Mouse (Mus musculus): ENCODE data around the gene Gm9837.
A peak's percentile ranks its signal among the peaks of the same experiment; 100 is the strongest.

Gene Gm9837

DNA sequence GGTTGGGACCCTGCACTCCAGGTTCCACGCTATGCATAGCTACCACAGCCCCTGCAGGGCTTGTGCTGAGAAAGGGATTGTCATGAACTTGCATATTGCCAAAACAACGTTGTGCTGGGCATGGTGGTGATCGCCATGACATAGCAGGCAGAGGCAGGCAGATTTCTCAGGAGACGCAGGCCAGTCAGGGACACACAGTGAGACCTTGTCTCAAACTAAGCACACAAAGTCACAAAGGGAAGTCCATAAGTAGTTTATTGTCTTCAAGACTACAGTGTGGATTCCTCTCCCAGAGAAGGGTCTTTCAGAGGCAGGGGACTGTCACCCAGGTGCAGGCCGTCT is 41.6 kb downstream of the Gm9837 start:
- TF ChIP-seq GATA4 (IDR thresholded peaks at IDR 0.05; ENCODE audit: insufficient replicate concordance, low read length), result no peak

DNA sequence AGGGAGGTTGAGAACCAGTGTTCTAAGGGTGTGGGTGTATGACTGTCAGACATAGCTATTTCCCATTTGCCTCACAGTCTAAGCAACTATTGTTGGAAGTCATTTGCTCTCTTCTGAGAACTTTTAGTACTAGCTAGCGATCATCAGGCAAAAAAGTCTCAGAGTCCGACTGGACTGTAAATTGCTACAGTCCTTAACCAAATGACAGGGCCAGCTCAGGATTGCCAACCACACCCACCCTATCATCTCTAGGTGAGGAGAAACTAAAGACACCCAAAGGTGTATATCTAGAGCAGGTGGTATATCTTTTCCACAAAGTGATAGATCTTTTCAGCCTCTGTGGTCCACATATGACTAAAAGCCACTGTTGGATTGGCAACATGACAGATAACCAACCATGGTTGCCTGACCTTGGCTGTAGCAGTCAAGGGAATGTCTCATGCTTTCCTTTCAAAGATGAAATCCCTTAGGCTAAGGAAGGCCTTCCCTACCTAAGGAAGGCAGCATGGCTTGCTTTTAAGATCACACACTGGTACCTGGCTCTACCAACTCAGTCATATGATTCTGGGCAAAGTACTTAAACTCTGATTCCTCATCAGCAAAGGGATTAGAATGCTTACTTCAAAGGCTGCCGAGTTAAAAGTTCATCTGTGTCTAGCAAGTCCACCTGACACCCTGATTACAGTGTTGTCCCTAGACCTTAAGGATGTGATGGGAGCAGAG is 42.1 kb downstream of the Gm9837 start:
- no peak for TF ChIP-seq GATA4 (IDR thresholded peaks at IDR 0.05; ENCODE audit: insufficient replicate concordance, low read length)

DNA sequence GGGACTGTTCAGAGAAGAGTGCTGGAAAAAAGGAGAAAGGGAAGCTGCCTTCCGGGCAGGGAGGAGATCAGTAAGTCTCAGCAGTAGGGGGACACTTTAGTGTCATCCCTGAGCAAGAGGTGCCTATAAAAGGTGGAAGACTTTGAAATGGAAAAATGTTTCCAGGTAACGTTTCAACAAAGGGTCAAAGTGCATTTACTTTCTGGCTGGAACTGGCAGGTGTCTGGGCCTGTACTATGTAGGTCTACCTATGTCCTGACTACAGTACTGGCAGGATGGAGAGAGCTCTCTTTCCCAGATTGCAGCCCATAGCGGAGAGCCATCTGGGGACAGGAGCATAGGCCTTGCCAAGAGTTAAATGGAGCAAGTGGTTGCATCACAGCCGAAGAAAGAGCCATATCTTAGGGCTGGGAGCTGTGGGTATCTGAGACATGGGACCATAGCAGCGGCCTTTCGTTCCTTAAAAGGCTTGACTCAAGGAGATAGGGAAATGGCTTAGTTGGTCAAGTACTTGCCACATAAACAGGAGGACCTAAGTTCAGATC is 44.5 kb downstream of the Gm9837 start:
- TF ChIP-seq GATA4 (IDR thresholded peaks at IDR 0.05; ENCODE audit: insufficient replicate concordance, low read length), result no peak

DNA sequence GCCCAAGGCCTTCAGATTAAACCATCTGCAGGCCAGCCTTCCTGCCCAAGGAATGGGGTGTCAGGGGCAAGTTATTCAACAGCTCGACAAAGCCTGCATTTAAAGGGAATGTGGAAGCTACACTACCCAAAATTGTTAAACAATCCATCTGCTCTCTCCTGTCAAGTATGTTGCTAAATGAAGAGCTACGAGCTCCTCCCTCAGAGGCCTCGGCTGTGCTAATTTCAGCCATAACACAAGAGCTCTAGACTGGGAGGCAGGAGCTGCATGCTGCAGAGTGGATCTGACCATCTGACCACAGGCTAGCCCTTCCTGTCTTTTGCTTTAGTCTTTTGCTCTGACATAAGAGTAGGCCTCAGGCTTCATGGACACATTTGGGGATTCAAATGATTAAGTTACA is 45.0 kb downstream of the Gm9837 start:
- no peak for TF ChIP-seq GATA4 (IDR thresholded peaks at IDR 0.05; ENCODE audit: insufficient replicate concordance, low read length)

DNA sequence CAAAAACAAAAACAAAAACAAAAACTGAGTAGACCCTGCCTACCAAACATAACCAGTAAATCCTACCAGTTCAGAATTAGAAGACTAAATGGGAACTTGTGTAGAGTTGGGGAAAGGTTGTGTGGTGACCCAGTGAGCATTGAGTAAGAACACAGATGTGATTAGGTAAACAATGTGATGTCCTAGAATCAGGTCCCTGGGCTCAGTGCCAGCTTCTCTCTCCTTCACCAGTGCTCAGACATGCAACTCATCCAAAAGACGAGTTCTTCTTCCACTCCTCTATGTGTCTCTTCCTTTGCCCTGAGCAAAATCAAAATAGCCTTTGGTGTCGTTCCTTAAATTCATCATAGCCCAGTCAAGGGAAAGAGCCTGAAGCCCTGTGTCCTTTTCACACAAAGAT is 45.5 kb downstream of the Gm9837 start:
- no peak for TF ChIP-seq GATA4 (IDR thresholded peaks at IDR 0.05; ENCODE audit: insufficient replicate concordance, low read length)

DNA sequence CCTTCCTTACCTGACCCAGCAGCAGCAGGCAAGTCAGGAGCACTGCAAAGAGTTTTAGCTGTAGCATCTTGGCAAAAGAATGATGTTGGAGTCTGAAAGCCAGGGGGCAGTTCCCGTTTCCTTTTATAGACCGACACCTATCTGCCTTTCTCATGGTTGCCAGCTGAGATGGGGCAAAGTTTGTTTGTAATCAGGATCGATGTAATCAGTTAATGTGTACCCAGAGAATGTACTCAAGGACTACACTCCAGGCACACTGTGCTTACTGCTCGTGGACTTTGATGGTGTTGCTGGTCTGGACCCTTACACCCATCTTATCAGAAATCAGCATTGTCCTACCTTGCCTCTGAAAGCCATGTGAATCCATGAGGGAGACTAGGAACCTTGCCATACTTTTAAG is 47.2 kb downstream of the Gm9837 start, which contains the start of gene Leap2:
Gene Leap2 (minus strand): TSS at position 135 of the 400 bp plus-strand sequence.
- TF ChIP-seq GATA4 (IDR thresholded peaks at IDR 0.05; ENCODE audit: insufficient replicate concordance, low read length), result peak; percentile 99
